Mouse (Mus musculus) stomach, postnatal 0 days (tissue): ENCODE results near the gene Ascc2. TPM values are rescaled to one million over a fixed set of nuclear protein-coding genes. Genes with fewer than 3 reads are reported as not detected.

Source experiments
- ATAC-seq: fragments of 200-750 bp; cut with Nextera tagmentation; 2 replicates; pipeline ENCODE4 v1.8.0; 2017; ENCODE audit not compliant: low FRiP score, low TSS enrichment
- DNase-seq: peaks from one replicate; pipeline ENCODE4 v3.0.0-alpha.2; 2016; ENCODE audit warnings: low spot score
- H3K27ac ChIP-seq: fragments of 300-500 bp; sonication (generic); replicated peaks from 2 replicates; pipeline ENCODE4 v1.5.1; 2014; ENCODE audit warnings: mild to moderate bottlenecking, control low read depth
- H3K27me3 ChIP-seq: fragments of 300-500 bp; sonication (generic); 2 replicates; pipeline ENCODE4 v1.6.1; 2014; ENCODE audit warnings: low read length; ENCODE audit not compliant: control insufficient read depth, insufficient read depth
- H3K36me3 ChIP-seq: fragments of 300-500 bp; sonication (generic); 2 replicates; pipeline ENCODE4 v1.6.1; 2014; ENCODE audit warnings: low read length, mixed read lengths; ENCODE audit not compliant: control insufficient read depth, insufficient read depth
- H3K4me1 ChIP-seq: fragments of 300-500 bp; sonication (generic); replicated peaks from 2 replicates; pipeline ENCODE4 v1.6.1; 2014; ENCODE audit warnings: antibody characterized with exemption; ENCODE audit not compliant: control insufficient read depth, insufficient read depth
- H3K4me2 ChIP-seq: fragments of 300-500 bp; sonication (generic); replicated peaks from 2 replicates; pipeline ENCODE4 v1.6.1; 2014; ENCODE audit warnings: low read depth, mild to moderate bottlenecking, control low read depth, moderate library complexity
- H3K4me3 ChIP-seq: fragments of 300-500 bp; sonication (generic); 2 replicates; pipeline ENCODE4 v1.5.1; 2014; ENCODE audit warnings: low read depth, low read length, control low read depth
- H3K9ac ChIP-seq: fragments of 300-500 bp; sonication (generic); 2 replicates; pipeline ENCODE4 v1.6.1; 2014; ENCODE audit warnings: mild to moderate bottlenecking, low read length, control low read depth, mixed read lengths
- H3K9me3 ChIP-seq: fragments of 300-500 bp; sonication (generic); 2 replicates; pipeline ENCODE4 v1.6.1; 2016; ENCODE audit warnings: low read length; ENCODE audit not compliant: control insufficient read depth
- CTCF ChIP-seq: IDR thresholded peaks from 2 replicates; pipeline ENCODE4 v1.5.1; 2016; ENCODE audit warnings: antibody characterized with exemption, low read depth, mild to moderate bottlenecking, moderate library complexity
- EP300 ChIP-seq: optimal IDR thresholded peaks from 2 replicates; pipeline ENCODE3; 2016; ENCODE audit warnings: antibody characterized with exemption
- WGBS: fragments of 180-500 bp; shearing (Covaris S2); extraction: QIAGEN DNeasy Blood & Tissue Kit; methylation state at CpG from one replicate; pipeline ENCODE4 v1.1.7; 2014; 5-methylcytosine and 5-hydroxymethylcytosine counted together
- polyA plus RNA-seq: library from polyadenylated mRNA; unstranded; fragments of >200 nt; fragmentation: Nextera tagmentation; extraction: Ambion mirVana; gene quantifications from 2 replicates; pipeline ENCODE4 v1.2.1, GENCODE M21; 2015

The Ascc2 gene
- polyA plus RNA-seq, 1 experiment from 2014 or later: 20.2 TPM

- WGBS: 53% methylated on average over 5 of the region's 5 CpGs
- TF ChIP-seq CTCF (no peak), EP300 (no peak)
Observed at GRCm38 (mm10) chr11:4622997-4623396, 14.6 kb upstream of the Ascc2 start.

DNA sequence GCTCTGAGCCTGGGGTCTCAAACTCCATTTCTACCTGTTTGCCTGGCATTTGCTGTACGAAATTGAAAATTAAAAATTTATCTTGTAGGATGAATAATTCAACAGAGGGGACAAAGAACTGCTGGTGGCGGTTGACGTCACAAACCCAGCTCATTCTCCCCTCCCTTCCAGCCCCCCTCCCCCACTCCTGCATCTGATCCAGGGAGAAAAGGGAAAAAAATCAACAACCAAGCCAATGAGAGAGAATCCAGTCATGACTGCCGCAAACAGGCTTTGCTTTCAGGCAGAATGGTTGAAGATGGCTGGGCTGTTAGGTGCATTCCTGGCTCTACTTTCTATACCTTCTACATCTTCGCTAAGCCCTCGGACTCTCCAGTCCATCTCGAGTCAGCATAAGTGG, 11.6 kb upstream of the Ascc2 start:
- DNase-seq: no peak
- Histone ChIP-seq H3K27ac (no peak overlapping the region), H3K4me3 (no peak overlapping the region), H3K4me1 (no peaks in the 10 kb centered on the region), H3K9me3 (no peaks in the 10 kb centered on the region), H3K36me3 (no peaks in the 10 kb centered on the region), H3K4me2 (no peak overlapping the region), H3K27me3 (no peaks in the 10 kb centered on the region), H3K9ac (no peak overlapping the region)
- TF ChIP-seq EP300: no peak
- TF ChIP-seq CTCF: no peak
- 73% methylated on average over 7 of the region's 7 CpGs for WGBS
- ATAC-seq: no peak

More at GRCm38 (mm10) chr11:4622997-4623396, 14.6 kb upstream of the Ascc2 start:
- H3K36me3 ChIP-seq: no peaks in the 10 kb centered on the region
- H3K4me1 ChIP-seq: no peaks in the 10 kb centered on the region
- H3K9ac ChIP-seq: no peak overlapping the region
- DNase-seq (no peak), ATAC-seq (no peak)
- H3K4me3 ChIP-seq: no peak overlapping the region
- H3K27ac ChIP-seq: peak overlapping the region; percentile 31; the same call in 1 of the 2 replicates
- no peaks in the 10 kb centered on the region for H3K27me3 ChIP-seq
- no peaks in the 10 kb centered on the region for H3K9me3 ChIP-seq
- H3K4me2 ChIP-seq: no peak overlapping the region

DNA sequence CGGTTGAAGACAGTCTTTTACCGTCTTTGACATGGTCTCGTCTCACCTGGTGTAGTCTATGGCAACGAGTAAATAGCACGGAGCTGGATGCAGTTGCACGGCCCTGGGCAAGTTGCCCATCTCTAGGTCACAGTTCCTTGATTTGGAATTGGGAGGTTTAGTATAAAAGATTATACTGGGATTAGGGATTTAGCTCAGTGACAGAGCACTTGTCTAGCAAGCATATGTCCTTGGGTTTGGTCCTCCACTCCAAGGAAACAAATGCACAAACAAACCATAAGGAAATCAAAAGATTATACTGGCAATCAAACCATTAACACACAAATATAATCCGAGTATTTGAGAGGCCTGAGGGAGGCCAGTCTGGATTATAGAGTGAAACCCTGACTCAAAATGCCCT, 9.9 kb upstream of the Ascc2 start:
- no peaks in the 10 kb centered on the region for H3K36me3 ChIP-seq
- ATAC-seq (no peak), DNase-seq (no peak)
- H3K27ac ChIP-seq: no peak overlapping the region
- H3K4me3 ChIP-seq: no peak overlapping the region
- WGBS: 57% methylated on average over 7 of the region's 7 CpGs
- H3K27me3 ChIP-seq: no peaks in the 10 kb centered on the region
- no peak overlapping the region for H3K9ac ChIP-seq
- TF ChIP-seq EP300 (no peak), CTCF (no peak)
- no peak overlapping the region for H3K4me2 ChIP-seq
- H3K9me3 ChIP-seq: no peaks in the 10 kb centered on the region
- H3K4me1 ChIP-seq: no peaks in the 10 kb centered on the region

GRCm38 (mm10) chr11:4629861-4630280, 7.7 kb upstream of the Ascc2 start:
- no peak for DNase-seq
- H3K27ac ChIP-seq: 0 out of 2 replicates have a peak overlapping the region, but pooled peaks have one; percentile 4
- WGBS: 30% methylated on average over 8 of the region's 8 CpGs

DNA sequence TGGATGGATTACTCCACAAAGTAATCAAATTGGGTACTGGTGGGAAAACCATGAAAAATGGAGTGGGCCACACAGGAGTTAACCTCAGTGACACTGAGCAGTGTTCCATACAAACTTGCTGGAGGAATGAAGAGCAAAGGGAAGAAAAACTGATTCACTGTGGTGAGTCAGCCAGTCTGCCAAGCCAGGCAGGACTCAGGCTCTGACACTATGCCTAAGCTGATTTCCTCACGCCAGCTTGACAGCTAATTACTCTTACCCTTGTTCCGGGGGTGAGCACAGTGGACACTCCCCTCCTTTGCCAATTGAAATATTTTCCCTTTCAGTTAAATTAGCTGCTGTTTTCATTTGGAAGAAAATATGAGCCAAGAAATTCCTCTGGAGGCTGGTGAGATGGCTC, 4.1 kb upstream of the Ascc2 start:
- H3K9ac ChIP-seq: no peak overlapping the region
- no peak overlapping the region for H3K27ac ChIP-seq
- no peak for DNase-seq
- peaks cover 3% of the 10 kb centered on the region; the same call in 1 of the 2 replicates for H3K4me1 ChIP-seq
- no peak overlapping the region for H3K4me2 ChIP-seq
- no peaks in the 10 kb centered on the region for H3K36me3 ChIP-seq
- 14% methylated on average over 2 of the region's 2 CpGs for WGBS
- no peak overlapping the region for H3K4me3 ChIP-seq
- H3K27me3 ChIP-seq: no peaks in the 10 kb centered on the region
- no peak for ATAC-seq
- no peak for TF ChIP-seq CTCF
- no peak for TF ChIP-seq EP300
- H3K9me3 ChIP-seq: no peaks in the 10 kb centered on the region

More at GRCm38 (mm10) chr11:4629861-4630280, 7.7 kb upstream of the Ascc2 start:
- no peak overlapping the region for H3K4me2 ChIP-seq
- no peak for TF ChIP-seq EP300
- TF ChIP-seq CTCF: no peak
- no peaks in the 10 kb centered on the region for H3K9me3 ChIP-seq
- no peaks in the 10 kb centered on the region for H3K27me3 ChIP-seq
- no peak overlapping the region for H3K4me3 ChIP-seq
- H3K36me3 ChIP-seq: no peaks in the 10 kb centered on the region
- no peak overlapping the region for H3K9ac ChIP-seq
- no peak for ATAC-seq
- no peaks in the 10 kb centered on the region for H3K4me1 ChIP-seq

DNA sequence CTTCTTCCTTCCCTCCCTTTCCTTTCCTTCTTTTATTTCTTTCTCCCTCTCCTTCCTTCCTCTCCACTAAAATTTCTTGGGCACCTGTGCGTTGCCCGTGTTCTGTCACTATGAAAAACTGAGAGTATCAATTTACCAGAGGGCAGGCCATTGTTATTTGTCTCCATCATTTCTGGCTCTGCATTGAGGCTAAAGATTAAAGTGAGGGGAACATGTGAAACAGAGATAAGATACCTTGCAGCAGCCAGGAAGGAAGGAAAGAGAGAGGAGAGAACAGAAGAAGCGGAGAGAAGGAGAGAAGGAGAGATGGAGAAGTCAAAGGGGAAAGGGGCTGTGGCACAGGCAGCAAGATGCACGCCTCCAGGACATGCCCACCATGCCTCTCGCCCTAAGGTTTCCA, 3.2 kb upstream of the Ascc2 start:
- Histone ChIP-seq H3K27me3 (no peaks in the 10 kb centered on the region), H3K36me3 (no peaks in the 10 kb centered on the region), H3K9me3 (no peaks in the 10 kb centered on the region), H3K4me3 (no peak overlapping the region), H3K27ac (no peak overlapping the region), H3K9ac (no peak overlapping the region), H3K4me1 (peaks cover 3% of the 10 kb centered on the region; the same call in 1 of the 2 replicates), H3K4me2 (no peak overlapping the region)
- 55% methylated on average over 5 of the region's 5 CpGs for WGBS
- ATAC-seq: no peak
- TF ChIP-seq EP300 (no peak), CTCF (no peak)
- no peak for DNase-seq
